Mouse (Mus musculus) neural tube, embryonic 15.5 days (tissue): ENCODE measurements at regions not wholly inside any gene's neighbourhood (a gene's known extent, or its start where the extent isn't known, plus 50 kb on each side); places are given as distances from the start of the nearest gene placed in this dataset.

Experiments
- ATAC-seq: fragments of 200-750 bp; cut with Nextera tagmentation; 2 replicates; pipeline ENCODE4 v1.8.0; 2017; ENCODE audit warnings: mild to moderate bottlenecking, moderate TSS enrichment, moderate library complexity; ENCODE audit not compliant: low FRiP score
- H3K27ac ChIP-seq: fragments of 300-500 bp; sonication (generic); replicated peaks from 2 replicates; pipeline ENCODE4 v1.5.1; 2015; ENCODE audit warnings: mild to moderate bottlenecking, inconsistent platforms
- H3K27me3 ChIP-seq: fragments of 300-500 bp; sonication (generic); replicated peaks from 2 replicates; pipeline ENCODE4 v1.6.1; 2015; ENCODE audit warnings: inconsistent platforms
- H3K36me3 ChIP-seq: fragments of 300-500 bp; sonication (generic); 2 replicates; pipeline ENCODE4 v1.6.1; 2015; ENCODE audit warnings: inconsistent platforms
- H3K4me1 ChIP-seq: fragments of 300-500 bp; sonication (generic); 2 replicates; pipeline ENCODE4 v1.6.1; 2015; ENCODE audit warnings: inconsistent platforms
- H3K4me2 ChIP-seq: fragments of 300-500 bp; sonication (generic); 2 replicates; pipeline ENCODE4 v1.6.1; 2015; ENCODE audit warnings: inconsistent platforms, mild to moderate bottlenecking, moderate library complexity
- H3K4me3 ChIP-seq: fragments of 300-500 bp; sonication (generic); replicated peaks from 2 replicates; pipeline ENCODE4 v1.5.1; 2015; ENCODE audit warnings: mild to moderate bottlenecking, inconsistent platforms
- H3K9ac ChIP-seq: fragments of 300-500 bp; sonication (generic); replicated peaks from 2 replicates; pipeline ENCODE4 v1.6.1; 2015; ENCODE audit warnings: mild to moderate bottlenecking, inconsistent platforms
- H3K9me3 ChIP-seq: fragments of 300-500 bp; sonication (generic); replicated peaks from 2 replicates; pipeline ENCODE4 v1.6.1; 2016; ENCODE audit warnings: inconsistent platforms
- WGBS: fragments of 180-500 bp; shearing (Covaris S2); methylation state at CpG from one replicate; pipeline ENCODE4 v1.1.7; 2015; ENCODE audit warnings: mixed read lengths; 5-methylcytosine and 5-hydroxymethylcytosine counted together

DNA sequence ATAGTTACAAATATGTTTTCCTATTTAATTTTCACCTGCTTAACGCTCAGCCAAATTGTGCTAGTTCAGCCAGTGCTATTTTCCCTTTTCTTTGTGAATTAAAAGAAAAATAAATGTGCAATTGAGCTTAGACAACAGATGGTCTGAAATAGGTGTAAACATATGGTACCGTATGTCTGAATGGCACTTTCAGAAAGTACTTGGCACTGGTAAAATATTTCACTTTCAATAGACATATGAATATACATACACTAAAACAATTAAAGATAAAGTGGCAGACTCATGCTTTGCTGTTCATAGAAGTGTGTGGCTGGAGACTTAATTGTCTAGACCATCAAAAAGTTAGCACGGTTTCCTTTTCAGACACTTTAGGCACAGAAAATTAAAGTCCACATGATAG lies 794.8 kb upstream of the Slitrk1 start:
- 69% methylated on average over 3 of the region's 3 CpGs for WGBS
- H3K4me1 ChIP-seq, result no peaks in the 10 kb centered on the region
- no peaks in the 10 kb centered on the region for H3K27me3 ChIP-seq
- no peak overlapping the region for H3K9ac ChIP-seq
- no peaks in the 10 kb centered on the region for H3K9me3 ChIP-seq
- no peaks in the 10 kb centered on the region for H3K36me3 ChIP-seq
- no peak overlapping the region for H3K4me2 ChIP-seq
- no peak overlapping the region for H3K27ac ChIP-seq
- H3K4me3 ChIP-seq, result no peak overlapping the region
- ATAC-seq, result no peak

DNA sequence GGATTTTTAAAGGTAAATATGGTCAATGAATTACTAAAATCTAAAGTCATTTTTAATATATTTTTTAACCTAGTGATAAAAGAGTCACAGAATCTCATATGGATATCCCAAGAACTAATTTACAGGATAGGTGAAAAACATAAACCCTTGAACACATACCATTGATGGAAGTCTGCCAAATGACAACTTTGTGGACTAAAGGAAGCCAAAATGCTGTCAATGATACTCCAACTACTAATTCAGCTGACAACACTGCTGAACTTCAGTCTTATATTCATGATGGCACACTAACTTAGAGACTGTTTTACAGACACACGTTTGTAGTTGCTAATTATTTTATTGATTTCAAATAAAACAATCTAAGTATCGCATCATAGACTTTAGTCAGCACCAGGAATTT lies 786.3 kb upstream of the Slitrk1 start:
- 75% methylated on average over 2 of the region's 2 CpGs for WGBS
- no peak overlapping the region for H3K9ac ChIP-seq
- ATAC-seq, result no peak
- H3K4me1 ChIP-seq, result no peaks in the 10 kb centered on the region
- H3K27ac ChIP-seq, result no peak overlapping the region
- H3K4me2 ChIP-seq, result no peak overlapping the region
- no peaks in the 10 kb centered on the region for H3K36me3 ChIP-seq
- H3K27me3 ChIP-seq, result no peaks in the 10 kb centered on the region
- no peak overlapping the region for H3K4me3 ChIP-seq
- H3K9me3 ChIP-seq, result no peaks in the 10 kb centered on the region

DNA sequence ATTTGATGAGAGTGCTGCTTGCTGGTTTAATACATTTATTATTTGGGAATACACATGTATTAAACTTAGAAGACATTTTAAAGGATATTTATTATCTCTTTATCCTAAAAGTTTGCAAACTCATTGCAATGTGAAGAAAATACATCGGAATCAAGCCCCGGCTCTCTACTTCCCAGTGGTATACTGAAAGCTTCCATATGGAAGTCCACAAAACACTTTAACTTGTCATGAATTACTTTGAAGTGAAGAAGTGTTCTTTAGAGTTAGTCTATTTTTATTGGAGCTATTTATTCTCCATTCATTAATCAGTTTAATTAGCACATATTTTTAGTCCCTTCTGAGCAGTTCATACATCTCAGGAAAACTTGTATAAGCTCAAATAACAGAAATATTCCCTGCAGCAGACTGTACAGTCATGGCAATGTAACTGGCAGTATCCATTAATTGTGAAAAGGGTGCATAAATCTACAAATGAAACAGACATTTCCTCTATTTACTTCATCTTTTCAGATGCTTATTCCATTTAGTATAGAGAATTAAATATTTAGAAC lies 754.7 kb upstream of the Slitrk1 start:
- no peak for ATAC-seq
- WGBS, result 86% methylated on average over 2 of the region's 2 CpGs
- no peak overlapping the region for H3K4me3 ChIP-seq
- no peaks in the 10 kb centered on the region for H3K9me3 ChIP-seq
- no peaks in the 10 kb centered on the region for H3K4me1 ChIP-seq
- H3K36me3 ChIP-seq, result no peaks in the 10 kb centered on the region
- no peak overlapping the region for H3K9ac ChIP-seq
- H3K27me3 ChIP-seq, result no peaks in the 10 kb centered on the region
- no peak overlapping the region for H3K4me2 ChIP-seq
- no peak overlapping the region for H3K27ac ChIP-seq

DNA sequence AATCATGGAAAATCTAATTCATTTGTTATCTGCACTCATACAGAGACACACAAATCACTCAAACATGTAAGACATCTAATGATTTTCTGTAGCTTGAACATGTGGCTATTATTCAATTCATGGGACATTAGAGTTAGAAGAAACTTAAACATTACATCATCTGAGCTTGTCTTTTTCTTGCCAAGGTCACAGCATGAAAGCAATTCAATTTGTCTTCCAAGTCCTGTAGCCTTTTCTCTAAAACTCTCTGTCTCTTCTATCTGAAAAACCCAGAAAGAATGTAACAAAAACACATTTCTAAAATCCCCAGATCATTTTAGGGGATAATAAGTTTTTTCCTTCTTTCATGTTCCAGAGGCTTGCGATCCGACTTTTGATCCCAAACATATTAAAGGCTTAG lies 754.1 kb upstream of the Slitrk1 start:
- no peak overlapping the region for H3K27ac ChIP-seq
- no peaks in the 10 kb centered on the region for H3K27me3 ChIP-seq
- no peak for ATAC-seq
- H3K4me3 ChIP-seq, result no peak overlapping the region
- H3K9me3 ChIP-seq, result no peaks in the 10 kb centered on the region
- H3K9ac ChIP-seq, result no peak overlapping the region
- no peaks in the 10 kb centered on the region for H3K36me3 ChIP-seq
- H3K4me2 ChIP-seq, result no peak overlapping the region
- H3K4me1 ChIP-seq, result no peaks in the 10 kb centered on the region
- WGBS, result 79% methylated on average over 2 of the region's 2 CpGs

- no peak overlapping the region for H3K4me2 ChIP-seq
- H3K27me3 ChIP-seq, result no peaks in the 10 kb centered on the region
- H3K9me3 ChIP-seq, result no peaks in the 10 kb centered on the region
- no peak overlapping the region for H3K4me3 ChIP-seq
- H3K9ac ChIP-seq, result no peak overlapping the region
- ATAC-seq, result peak; percentile 24; the same call in 1 of the 2 replicates
- no peaks in the 10 kb centered on the region for H3K36me3 ChIP-seq
- no peaks in the 10 kb centered on the region for H3K4me1 ChIP-seq
- 56% methylated on average over 5 of the region's 5 CpGs for WGBS
- H3K27ac ChIP-seq, result no peak overlapping the region
Measured at GRCm38 (mm10) chr14:109663503-109664039, 749.6 kb upstream of the Slitrk1 start.

- Histone ChIP-seq H3K4me1 (no peaks in the 10 kb centered on the region), H3K4me2 (no peak overlapping the region), H3K4me3 (no peak overlapping the region), H3K9me3 (no peaks in the 10 kb centered on the region), H3K36me3 (no peaks in the 10 kb centered on the region), H3K9ac (no peak overlapping the region), H3K27me3 (no peaks in the 10 kb centered on the region), H3K27ac (no peak overlapping the region)
- no peak for ATAC-seq
Measured at GRCm38 (mm10) chr14:109660351-109660750, 746.4 kb upstream of the Slitrk1 start.

GRCm38 (mm10) chr14:109648536-109648935 lies 734.6 kb upstream of the Slitrk1 start:
- Histone ChIP-seq H3K4me3 (no peak overlapping the region), H3K4me1 (no peaks in the 10 kb centered on the region), H3K27ac (no peak overlapping the region), H3K36me3 (no peaks in the 10 kb centered on the region), H3K9ac (no peak overlapping the region), H3K27me3 (no peaks in the 10 kb centered on the region), H3K9me3 (no peaks in the 10 kb centered on the region), H3K4me2 (no peak overlapping the region)
- 80% methylated on average over 4 of the region's 4 CpGs for WGBS
- no peak for ATAC-seq
